Mouse (Mus musculus) adrenal gland, adult 8-10 months (tissue): Measurements from ENCODE around the gene Minos1. TPM values are rescaled to one million over a fixed set of nuclear protein-coding genes. Genes with fewer than 3 reads are reported as not detected.

Experiments
- DNase-seq: peaks from one replicate; pipeline ENCODE4 v3.0.0; 2022
- total RNA-seq, 4 experiments: library from RNA; stranded (reverse); gene quantifications; 2 replicates each; pipeline ENCODE4 v1.2.4; 2022

The Minos1 gene
- total RNA-seq, 4 experiments from 2014 or later = 273 to 460 (median 363) TPM

- DNase-seq = no peak
Observed at GRCm38 (mm10) chr4:139142985-139143384, 12.1 kb upstream of the Minos1 start.

GRCm38 (mm10) chr4:139141785-139142184 is 10.9 kb upstream of the Minos1 start:
- no peak for DNase-seq

- no peak for DNase-seq
Observed at GRCm38 (mm10) chr4:139140267-139140666, 9.4 kb upstream of the Minos1 start.

GRCm38 (mm10) chr4:139136011-139136410 is 5.1 kb upstream of the Minos1 start:
- DNase-seq = no peak

DNA sequence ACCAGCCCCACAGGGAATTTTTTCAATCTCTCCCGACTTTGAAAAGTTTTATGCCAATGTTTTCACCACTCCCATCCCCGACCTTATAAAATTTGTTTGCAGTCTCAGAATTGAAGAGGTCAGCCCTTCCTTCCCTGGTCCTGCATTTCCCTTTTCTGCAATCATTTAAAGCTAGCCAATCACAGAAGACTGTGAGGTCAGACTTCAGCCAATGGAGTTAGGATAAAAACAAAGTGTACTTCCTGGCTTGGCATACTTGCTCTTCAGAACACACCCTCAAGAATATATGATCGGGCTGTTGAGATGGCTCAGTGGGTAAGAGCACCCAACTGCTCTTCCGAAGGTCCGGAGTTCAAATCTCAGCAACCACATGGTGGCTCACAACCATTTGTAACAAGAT is 2.2 kb upstream of the Minos1 start:
- DNase-seq = no peak

- no peak for DNase-seq
Observed at GRCm38 (mm10) chr4:139131858-139132672, 1.2 kb upstream of the Minos1 start.

GRCm38 (mm10) chr4:139129806-139130700 is 860 bp downstream of the Minos1 start:
- peak; percentile 34 for DNase-seq

DNA sequence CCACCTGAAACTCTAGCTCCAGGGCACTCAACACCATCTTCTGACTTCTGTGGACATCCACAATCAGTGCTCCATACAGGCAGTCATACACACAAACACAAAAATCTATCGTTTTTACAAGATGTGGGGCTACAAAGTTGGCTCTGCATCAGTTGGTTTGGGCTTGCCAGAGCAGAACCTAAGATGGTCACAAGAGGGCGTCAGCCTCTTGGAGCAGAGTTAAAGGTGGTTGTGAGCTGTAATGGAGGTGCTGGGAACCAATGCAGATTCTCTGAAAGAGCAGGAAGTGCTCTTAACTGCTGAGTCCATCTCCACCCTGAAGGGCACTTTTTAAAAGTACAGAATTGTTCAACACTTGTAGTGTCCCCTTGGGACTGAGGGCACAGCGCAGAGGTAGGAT is 4.4 kb downstream of the Minos1 start:
- no peak for DNase-seq

GRCm38 (mm10) chr4:139124940-139125339 is 6.0 kb downstream of the Minos1 start:
- no peak for DNase-seq

- DNase-seq = no peak
Observed at GRCm38 (mm10) chr4:139122557-139122956, 8.4 kb downstream of the Minos1 start.

- DNase-seq = no peak
Observed at GRCm38 (mm10) chr4:139120998-139121397, 9.9 kb downstream of the Minos1 start.

- DNase-seq = no peak
Observed at GRCm38 (mm10) chr4:139120281-139120814, 10.6 kb downstream of the Minos1 start.

- no peak for DNase-seq
Observed at GRCm38 (mm10) chr4:139116356-139117063, 14.4 kb downstream of the Minos1 start.

DNA sequence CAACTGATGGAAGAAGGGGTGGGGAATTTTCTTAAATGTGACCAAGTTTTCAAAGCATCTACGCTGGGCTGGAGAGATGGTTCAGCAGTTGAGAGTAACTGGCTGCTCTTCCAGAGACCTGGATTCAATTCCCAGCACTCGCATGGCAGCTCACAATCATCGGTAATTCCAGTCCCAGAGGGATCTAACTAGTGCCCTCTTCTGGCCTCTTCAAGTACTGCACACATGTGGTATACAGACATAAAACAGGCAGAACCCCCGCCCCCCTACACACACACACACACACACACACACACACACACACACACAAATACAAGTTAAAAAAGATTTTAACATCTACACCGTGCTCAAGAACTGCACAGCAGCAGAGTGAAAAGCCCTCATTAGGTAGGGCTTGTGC is 15.2 kb downstream of the Minos1 start:
- DNase-seq = no peak

- no peak for DNase-seq
Observed at GRCm38 (mm10) chr4:139112482-139112881, 18.4 kb downstream of the Minos1 start.

- no peak for DNase-seq
Observed at GRCm38 (mm10) chr4:139111421-139111820, 19.5 kb downstream of the Minos1 start.

GRCm38 (mm10) chr4:139110858-139111257 is 20.1 kb downstream of the Minos1 start:
- DNase-seq = no peak

- DNase-seq = no peak
Observed at GRCm38 (mm10) chr4:139105453-139105852, 25.5 kb downstream of the Minos1 start.

DNA sequence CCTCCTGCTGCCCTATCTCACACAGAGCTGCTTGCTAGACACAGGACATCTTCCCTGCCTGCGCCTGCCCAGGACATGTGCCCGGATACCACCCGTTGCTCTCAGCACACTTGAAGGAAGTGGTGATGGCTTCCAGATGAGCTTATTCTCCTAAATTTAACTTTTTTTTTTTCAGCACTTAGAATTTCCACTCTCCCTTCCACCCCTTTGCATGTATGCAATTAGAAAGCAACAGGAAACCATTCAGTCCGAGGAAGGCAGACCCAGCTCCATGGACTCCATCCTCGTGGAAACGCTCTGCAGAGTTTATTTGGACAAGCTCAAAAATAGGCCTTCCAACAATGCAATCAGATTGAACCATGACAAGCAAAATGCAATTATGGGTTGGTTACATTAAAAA is 29.4 kb downstream of the Minos1 start:
- DNase-seq = no peak

GRCm38 (mm10) chr4:139100326-139100725 is 30.6 kb downstream of the Minos1 start:
- DNase-seq = no peak

- no peak for DNase-seq
Observed at GRCm38 (mm10) chr4:139096201-139096600, 34.7 kb downstream of the Minos1 start.

DNA sequence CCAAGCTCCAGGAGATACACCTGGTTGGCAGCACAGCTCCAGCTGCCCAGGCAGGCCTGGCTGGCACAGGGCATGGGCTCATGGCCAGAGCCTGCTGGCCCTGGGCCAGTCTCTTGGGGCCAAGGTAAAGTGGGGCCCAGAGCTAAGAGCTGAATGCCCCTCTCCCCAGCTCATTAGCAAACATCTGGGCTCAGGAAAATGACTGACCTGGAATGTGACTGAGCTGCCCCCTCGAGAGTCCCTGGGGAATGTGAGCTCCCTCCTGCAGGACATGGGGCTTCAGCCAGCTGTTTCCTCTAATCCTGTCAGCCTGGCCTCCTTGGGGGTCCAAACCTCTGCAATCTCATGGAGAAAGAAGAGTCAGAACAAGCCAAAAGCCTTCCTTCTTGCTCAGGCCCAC is 35.5 kb downstream of the Minos1 start:
- no peak for DNase-seq

DNA sequence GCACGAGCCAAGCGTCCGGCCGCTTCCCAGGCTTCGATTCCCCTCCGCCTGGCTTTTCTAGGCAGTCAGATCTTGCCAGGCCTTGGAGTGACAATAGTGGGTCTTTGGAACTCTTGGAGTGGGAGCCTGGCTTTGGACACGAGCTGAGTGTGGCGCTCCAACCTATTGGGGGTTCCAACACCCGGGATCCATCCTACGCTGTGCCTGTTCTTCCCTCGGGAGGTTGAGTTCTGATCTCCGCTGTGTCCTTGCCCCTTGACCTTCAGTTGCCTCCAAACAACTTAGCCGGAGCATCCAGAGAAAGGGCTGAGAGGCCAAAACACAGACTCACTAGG is 37.8 kb downstream of the Minos1 start:
- DNase-seq = no peak
